Mouse (Mus musculus) frontal cortex, adult (tissue): ENCODE results near the gene Rarres2.

Experiments
- ATAC-seq: cut with Nextera tagmentation; 2 replicates; pipeline ENCODE4 v1.9.2; 2017; ENCODE audit warnings: mild to moderate bottlenecking, moderate library complexity, mixed read lengths; ENCODE audit not compliant: low TSS enrichment

Gene Rarres2

DNA sequence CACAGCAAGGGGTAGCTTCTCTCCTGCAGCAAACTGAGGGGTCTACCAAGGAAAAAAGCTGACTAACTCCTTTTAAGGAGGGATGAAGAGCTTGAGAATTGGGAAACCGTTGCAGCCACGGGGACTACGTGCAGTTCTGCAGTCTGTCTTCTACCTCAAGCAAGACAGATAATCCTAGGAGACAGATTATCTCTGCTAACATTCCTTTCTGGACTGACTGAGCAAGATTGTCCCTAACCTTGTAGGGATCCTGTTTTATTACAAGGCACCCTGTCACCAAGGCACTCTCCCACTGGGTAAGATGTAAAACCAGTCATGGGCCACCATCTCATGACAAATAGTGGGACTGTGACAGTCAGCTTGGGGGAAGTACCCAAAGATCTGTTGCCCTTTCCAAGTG lies 8.7 kb upstream of the Rarres2 start:
- no peak for ATAC-seq

GRCm38 (mm10) chr6:48579215-48579648 lies 6.6 kb upstream of the Rarres2 start:
- ATAC-seq: peak; percentile 78

DNA sequence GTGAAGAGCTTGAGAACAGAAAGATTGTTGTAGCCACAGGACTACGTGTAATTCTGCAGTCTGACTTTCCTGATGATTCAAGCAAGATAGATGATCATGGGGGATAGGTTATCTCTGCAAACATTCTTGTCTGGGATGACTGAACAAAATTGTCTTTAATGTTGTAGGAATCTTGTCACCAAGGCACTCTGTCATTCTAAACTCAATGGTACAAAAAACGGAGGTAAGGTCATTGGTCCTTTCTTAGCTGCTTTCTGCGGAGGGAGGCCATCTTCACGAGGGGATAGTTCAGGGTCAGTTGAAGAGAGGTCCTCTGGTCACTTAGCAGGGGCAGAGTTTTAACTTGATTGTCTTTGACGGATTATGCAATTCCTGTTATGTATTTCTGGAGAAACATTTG lies 6.1 kb upstream of the Rarres2 start:
- no peak for ATAC-seq

DNA sequence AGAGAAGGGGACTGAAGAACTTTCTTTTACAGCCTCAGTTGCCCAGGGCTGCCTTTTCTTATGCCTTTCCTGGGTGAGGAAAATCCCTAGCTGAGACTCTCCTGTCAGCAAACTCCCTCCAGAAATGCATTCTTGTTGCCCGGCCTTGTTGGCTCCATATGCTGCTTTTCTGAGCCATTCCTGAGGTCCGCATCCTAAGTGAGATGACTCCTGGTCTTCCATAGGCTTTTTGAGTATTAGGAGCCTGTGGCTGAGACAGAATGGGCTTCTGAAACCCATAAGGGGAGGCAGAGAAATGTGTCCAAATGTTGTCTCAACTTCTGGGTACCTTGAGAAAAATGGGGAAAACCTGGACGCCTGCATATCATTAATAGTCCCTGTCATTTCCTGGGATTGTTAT lies 1.4 kb upstream of the Rarres2 start:
- ATAC-seq: no peak

DNA sequence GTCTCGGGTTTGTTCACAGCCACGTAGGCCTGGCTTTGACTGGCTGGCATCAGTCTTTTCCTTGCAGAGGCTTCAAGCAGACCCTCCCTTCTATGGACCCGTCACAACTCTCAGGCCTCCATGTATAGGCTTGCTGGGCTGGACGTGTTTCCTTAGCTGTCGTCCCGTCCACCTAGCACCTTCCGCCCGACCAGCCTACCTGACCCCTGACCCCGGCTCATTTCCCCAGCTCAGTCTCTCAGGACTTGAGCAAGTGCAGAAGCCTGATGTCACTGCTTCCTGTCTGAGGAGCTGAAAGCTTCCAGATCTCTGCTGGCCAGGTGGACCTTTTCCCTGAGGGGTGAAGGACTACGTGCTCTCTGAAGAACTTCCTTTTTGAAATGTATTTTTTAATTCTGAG lies 691 bp upstream of the Rarres2 start:
- no peak for ATAC-seq

DNA sequence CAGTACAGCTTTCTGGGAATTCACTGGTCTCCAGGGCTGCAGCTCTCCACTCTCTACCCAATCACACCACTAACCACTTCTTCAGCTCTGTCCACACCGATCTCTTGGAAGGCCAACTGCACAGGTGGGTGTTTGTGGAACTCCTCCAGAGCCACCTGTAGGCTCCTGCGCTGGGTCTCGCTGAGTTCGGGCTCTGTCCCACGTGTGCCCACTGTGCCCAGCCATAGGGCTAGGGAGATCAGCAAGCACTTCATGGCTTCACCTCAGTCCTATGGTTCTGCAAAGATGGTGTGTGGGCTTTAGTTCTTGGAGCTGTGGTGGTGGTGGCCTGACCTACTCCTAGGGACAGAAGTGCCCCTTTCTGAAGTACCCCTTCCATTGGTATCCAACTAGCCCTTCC lies 575 bp downstream of the Rarres2 start:
- ATAC-seq: no peak

GRCm38 (mm10) chr6:48569065-48569807 lies 3.4 kb downstream of the Rarres2 start:
- ATAC-seq: no peak

- ATAC-seq: peak; percentile 68
These were observed 4.3 kb downstream of the Rarres2 start for GRCm38 (mm10) chr6:48568036-48568984.

DNA sequence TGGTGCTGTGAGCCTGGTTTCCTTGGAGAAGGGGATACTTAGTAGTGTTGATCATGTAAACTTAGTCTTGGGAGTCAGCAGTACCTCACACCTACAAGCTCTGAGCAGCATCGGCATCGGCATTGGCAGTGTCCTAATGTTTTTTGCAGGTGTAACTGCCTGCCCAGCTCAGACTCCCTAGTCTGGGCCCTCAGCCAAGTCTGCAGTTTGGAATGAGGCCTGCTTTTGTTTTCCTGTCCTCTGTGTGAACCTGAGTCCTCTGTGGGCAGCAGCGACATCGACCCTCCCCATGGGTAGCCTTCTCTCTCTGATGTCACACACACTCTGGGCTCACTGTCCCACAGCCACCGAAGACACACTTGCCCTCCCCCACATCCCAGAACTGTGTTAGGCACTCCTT lies 6.3 kb downstream of the Rarres2 start:
- no peak for ATAC-seq

GRCm38 (mm10) chr6:48565693-48566310 lies 6.8 kb downstream of the Rarres2 start:
- no peak for ATAC-seq

GRCm38 (mm10) chr6:48555956-48556355 lies 16.6 kb downstream of the Rarres2 start:
- ATAC-seq: no peak

- peak; percentile 91 for ATAC-seq
These were observed 17.3 kb downstream of the Rarres2 start for GRCm38 (mm10) chr6:48555104-48555890.

- ATAC-seq: peak; percentile 91
These were observed 18.1 kb downstream of the Rarres2 start, which contains the start of gene Lrrc61 for GRCm38 (mm10) chr6:48554280-48555103. Gene Lrrc61 (plus strand): TSS chr6:48554796.

GRCm38 (mm10) chr6:48553819-48554218 lies 18.8 kb downstream of the Rarres2 start:
- ATAC-seq: peak; percentile 6; the same call in 1 of the 2 replicates

GRCm38 (mm10) chr6:48552918-48553317 lies 19.7 kb downstream of the Rarres2 start:
- ATAC-seq: no peak

DNA sequence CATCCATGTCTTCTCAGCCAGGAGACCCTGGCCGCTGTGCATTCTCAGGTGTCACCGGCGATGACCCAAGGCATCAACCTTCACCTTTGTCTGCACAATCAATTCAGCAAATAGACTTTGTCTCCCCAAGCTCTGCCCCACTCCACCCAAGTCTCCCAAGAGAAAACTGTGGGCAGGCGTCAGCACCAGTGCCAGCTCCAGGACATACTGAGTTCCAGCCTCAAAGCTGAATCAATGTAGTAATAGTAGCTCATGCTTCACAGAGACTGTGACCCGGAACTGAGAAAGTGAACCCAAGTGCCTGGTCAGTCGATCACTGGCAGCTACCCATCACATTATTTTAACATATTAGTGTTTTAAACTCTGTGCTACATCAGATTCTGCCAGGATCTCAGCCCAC lies 24.3 kb downstream of the Rarres2 start:
- ATAC-seq: no peak

- no peak for ATAC-seq
These were observed 25.7 kb downstream of the Rarres2 start for GRCm38 (mm10) chr6:48546858-48547257.

GRCm38 (mm10) chr6:48546271-48546670 lies 26.3 kb downstream of the Rarres2 start:
- no peak for ATAC-seq

DNA sequence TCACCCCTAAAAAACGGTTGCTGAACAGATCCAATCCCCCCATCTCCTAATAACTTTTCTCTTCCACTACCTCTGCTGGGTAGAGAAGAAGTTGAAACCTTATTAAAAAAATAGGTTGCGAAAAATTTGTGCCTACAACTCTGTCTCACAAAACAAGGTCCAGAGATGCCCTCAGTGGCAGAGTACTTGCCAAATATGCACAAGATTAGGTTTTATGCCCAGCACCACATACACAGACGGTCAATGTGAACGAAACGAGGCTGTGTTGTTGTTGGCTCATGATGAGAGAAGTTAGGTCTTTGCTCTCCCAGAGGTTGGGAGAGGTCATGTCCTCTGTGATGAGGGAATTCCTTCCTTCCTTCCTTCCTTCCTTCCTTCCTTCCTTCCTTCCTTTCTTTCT lies 27.3 kb downstream of the Rarres2 start:
- ATAC-seq: no peak

- no peak for ATAC-seq
These were observed 30.0 kb downstream of the Rarres2 start for GRCm38 (mm10) chr6:48542631-48543030.
